Mouse (Mus musculus) spleen, adult 2 months (tissue): Measurements from ENCODE around the gene Gm3435.
"Not testable (repeated sequence)": the region's sequence is repeated elsewhere in the genome, so short reads cannot be mapped to it uniquely, and the experiment has no call there.

Experiments
- CTCF ChIP-seq: fragments of 200-500 bp; IDR thresholded peaks from 2 replicates; pipeline ENCODE4 v1.5.1; 2011; ENCODE audit warnings: mild to moderate bottlenecking, inconsistent platforms; ENCODE audit not compliant: insufficient read depth, insufficient read length, insufficient replicate concordance; ENCODE audit errors: extremely low read depth
- POLR2A ChIP-seq: fragments of 200-500 bp; IDR thresholded peaks from 2 replicates; pipeline ENCODE4 v1.6.1; 2011; ENCODE audit warnings: low read depth, low read length, inconsistent platforms

GRCm38 (mm10) chr17:14994140-14994539, 15.8 kb upstream of the Gm3435 start:
- not testable (repeated sequence) for TF ChIP-seq CTCF, POLR2A
